Mouse (Mus musculus): ENCODE measurements at regions not wholly inside any gene's neighbourhood (a gene's known extent, or its start where the extent isn't known, plus 50 kb on each side); places are given as distances from the start of the nearest gene placed in this dataset.

DNA sequence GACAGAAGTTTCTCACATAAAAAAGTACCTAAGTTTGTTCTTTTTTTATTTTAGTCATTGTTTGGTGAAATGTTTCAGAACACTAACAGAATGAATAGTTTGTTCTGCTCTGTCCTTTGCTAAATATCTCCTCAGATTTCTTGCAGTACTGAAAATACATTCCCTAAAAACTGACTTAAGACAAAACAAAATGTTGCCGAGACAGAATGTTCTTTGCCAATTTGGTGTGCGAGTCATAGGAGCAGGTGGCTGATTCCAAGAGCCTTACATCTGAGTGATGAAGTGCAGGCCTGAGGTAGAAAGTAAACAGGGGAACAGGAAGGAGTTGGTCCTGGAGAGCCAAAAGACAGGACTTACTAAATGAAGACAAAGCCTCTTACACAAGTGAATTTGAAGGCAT is 919.0 kb upstream of the Cited2 start:
- WGBS, result 83% methylated on average over 2 of the region's 2 CpGs

DNA sequence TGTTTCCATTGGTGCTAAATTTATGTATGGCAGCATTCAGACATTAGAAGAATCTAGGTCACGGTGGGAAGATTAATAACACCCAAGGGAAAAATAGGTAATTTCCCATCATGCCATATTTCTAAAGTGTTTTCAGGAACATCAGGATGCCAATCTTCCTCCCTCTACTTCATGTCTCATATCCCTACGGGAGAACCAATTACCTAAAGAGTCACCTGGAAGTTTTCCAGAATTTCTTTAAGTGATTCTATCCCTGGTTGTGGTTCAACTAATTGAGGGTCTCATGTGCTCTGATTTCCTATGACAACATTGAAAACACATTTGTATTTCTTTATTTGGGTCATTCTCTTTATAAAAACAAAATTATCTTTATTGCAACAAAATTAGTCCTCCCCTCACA is 912.3 kb upstream of the Cited2 start:
- no peaks in the 10 kb centered on the region for H3K4me1 ChIP-seq (replicated peaks)
- 85% methylated on average over 2 of the region's 2 CpGs for WGBS

More for the DNA sequence above, 919.0 kb upstream of the Cited2 start:
- H3K27me3 ChIP-seq, result no peaks in the 10 kb centered on the region
- no peak overlapping the region for H3K4me2 ChIP-seq (replicated peaks)
- H3K9ac ChIP-seq (replicated peaks), result no peak overlapping the region
- H3K27ac ChIP-seq, result no peak overlapping the region
- H3K9me3 ChIP-seq, result no peaks in the 10 kb centered on the region
- 0 out of 2 replicates have a peak, but pooled peaks cover 4% of the 10 kb centered on the region for H3K4me1 ChIP-seq (replicated peaks)
- H3K4me3 ChIP-seq (replicated peaks), result no peak overlapping the region
- no peaks in the 10 kb centered on the region for H3K36me3 ChIP-seq
- ATAC-seq, result no peak

DNA sequence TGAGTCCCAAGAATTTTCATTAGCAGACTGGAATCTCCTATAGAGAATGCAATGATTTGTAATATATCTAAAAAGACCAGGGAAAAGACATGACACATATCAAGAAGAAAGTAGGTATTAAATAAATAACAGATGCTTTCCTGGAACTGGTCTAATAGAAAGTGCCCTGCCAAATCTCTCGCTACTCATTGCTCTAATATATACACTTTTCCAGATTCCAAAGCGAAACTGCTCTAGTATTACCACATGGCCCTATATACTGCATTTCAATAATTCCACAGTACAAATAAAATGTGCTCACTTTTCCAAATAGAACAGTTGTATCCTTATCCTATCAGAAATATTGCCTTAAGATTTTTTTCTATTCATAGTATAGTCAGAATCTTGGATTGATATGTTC is 909.0 kb upstream of the Cited2 start:
- H3K4me1 ChIP-seq (replicated peaks), result no peaks in the 10 kb centered on the region
- no peak overlapping the region for H3K9ac ChIP-seq (replicated peaks)
- H3K27me3 ChIP-seq, result no peaks in the 10 kb centered on the region
- no peak overlapping the region for H3K4me3 ChIP-seq (replicated peaks)
- H3K9me3 ChIP-seq, result no peaks in the 10 kb centered on the region
- 97% methylated on average over 2 of the region's 2 CpGs for WGBS
- H3K27ac ChIP-seq, result no peak overlapping the region
- no peak overlapping the region for H3K4me2 ChIP-seq (replicated peaks)
- no peak for ATAC-seq
- no peaks in the 10 kb centered on the region for H3K36me3 ChIP-seq

More for the DNA sequence above, 912.3 kb upstream of the Cited2 start:
- Histone ChIP-seq H3K9me3 (no peaks in the 10 kb centered on the region), H3K36me3 (no peaks in the 10 kb centered on the region), H3K4me3 (replicated peaks) (no peak overlapping the region), H3K9ac (replicated peaks) (no peak overlapping the region), H3K27me3 (no peaks in the 10 kb centered on the region), H3K4me2 (replicated peaks) (no peak overlapping the region), H3K27ac (no peak overlapping the region)
- ATAC-seq, result no peak

DNA sequence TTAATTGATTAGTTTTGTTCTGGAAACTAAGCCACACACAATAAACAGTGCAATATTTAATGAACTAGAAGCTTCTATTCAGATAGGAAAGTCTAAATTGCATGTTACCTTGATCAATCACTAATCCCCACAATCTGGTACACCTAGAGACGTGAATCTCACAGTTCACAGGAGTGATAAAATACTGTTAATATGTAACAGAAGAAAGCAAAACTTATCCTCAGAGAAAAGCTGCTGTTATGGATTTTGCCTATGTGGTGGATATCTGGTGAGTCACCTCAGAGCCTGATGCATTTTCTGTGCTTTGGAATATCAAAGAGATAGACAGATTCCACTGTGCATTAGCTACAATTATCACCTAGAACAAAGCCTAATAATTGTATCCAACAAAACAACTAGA is 861.5 kb upstream of the Cited2 start:
- Histone ChIP-seq H3K9ac (replicated peaks) (no peak overlapping the region), H3K36me3 (no peaks in the 10 kb centered on the region), H3K27ac (no peak overlapping the region), H3K4me3 (replicated peaks) (no peak overlapping the region), H3K4me2 (replicated peaks) (no peak overlapping the region), H3K9me3 (no peaks in the 10 kb centered on the region), H3K27me3 (no peaks in the 10 kb centered on the region), H3K4me1 (replicated peaks) (no peaks in the 10 kb centered on the region)
- ATAC-seq, result no peak
- WGBS, result 78% methylated on average over 1 of the region's 1 CpGs

DNA sequence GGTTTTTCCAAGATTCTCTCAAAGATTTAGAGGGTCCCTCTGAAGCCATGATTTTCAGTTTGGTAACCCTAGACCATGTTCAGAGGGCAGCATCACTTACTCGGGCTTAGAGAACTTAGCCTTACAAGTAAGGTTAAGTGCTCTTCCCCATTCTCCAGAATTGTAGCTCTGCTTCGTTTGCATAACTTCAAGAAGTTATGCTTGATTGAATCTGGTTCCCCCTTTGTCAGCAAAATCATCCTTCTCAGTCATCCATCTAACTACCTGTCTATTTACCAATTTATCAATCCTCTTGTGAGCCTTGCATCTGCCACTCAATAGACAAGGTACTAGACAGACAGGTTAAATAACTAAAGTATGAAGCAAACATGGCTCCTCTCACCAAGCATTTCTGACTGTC is 856.1 kb upstream of the Cited2 start:
- Histone ChIP-seq H3K9ac (replicated peaks) (no peak overlapping the region), H3K4me2 (replicated peaks) (no peak overlapping the region), H3K4me3 (replicated peaks) (no peak overlapping the region), H3K36me3 (no peaks in the 10 kb centered on the region), H3K9me3 (no peaks in the 10 kb centered on the region), H3K27ac (no peak overlapping the region), H3K4me1 (replicated peaks) (no peaks in the 10 kb centered on the region), H3K27me3 (no peaks in the 10 kb centered on the region)
- no peak for ATAC-seq
- 79% methylated on average over 2 of the region's 2 CpGs for WGBS

DNA sequence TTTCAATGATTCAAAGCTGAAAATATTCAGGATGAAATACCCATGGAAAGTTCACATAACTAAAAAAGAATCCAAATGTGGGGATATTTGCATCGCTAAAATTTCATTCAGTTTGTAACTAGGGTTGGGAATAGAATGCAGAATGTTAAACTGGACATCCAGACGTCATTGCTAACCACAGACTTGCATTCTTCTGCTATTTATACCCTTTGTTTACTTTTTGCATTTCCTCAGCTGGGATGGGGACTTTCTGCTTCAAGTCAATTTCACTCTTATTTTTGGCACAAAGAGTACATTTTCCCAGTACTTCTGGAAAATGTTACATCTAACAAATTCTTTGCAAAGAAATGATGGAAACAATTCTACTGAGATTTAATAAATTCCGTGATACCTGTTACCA is 848.9 kb upstream of the Cited2 start:
- H3K9ac ChIP-seq (replicated peaks), result no peak overlapping the region
- H3K4me3 ChIP-seq (replicated peaks), result no peak overlapping the region
- whole genome bisulfite sequencing, result 76% methylated on average over 3 of the region's 3 CpGs
- no peaks in the 10 kb centered on the region for H3K36me3 ChIP-seq
- H3K4me1 ChIP-seq (replicated peaks), result no peaks in the 10 kb centered on the region
- H3K9me3 ChIP-seq, result no peaks in the 10 kb centered on the region
- no peak overlapping the region for H3K27ac ChIP-seq
- no peak for ATAC-seq
- no peaks in the 10 kb centered on the region for H3K27me3 ChIP-seq
- no peak overlapping the region for H3K4me2 ChIP-seq (replicated peaks)

DNA sequence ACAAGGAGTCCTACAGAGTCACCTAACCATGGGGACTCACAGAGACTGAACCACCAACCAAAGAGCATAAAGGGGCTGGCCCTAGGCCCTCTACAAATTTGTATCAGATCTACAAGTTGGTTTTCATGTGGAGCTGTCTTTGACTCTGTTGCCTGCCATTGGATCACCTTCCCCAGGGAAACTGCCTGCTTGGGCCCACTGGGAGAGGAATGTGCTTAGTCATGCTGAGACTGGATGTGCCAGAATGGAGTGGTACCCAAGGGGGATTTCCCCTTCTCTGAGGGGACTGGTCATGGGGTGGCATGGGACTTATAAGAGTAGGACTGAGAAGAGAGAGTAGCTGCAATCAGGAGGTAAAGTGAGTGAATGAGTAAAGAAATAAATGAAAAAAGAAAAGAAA is 844.8 kb upstream of the Cited2 start:
- H3K36me3 ChIP-seq, result no peaks in the 10 kb centered on the region
- no peak overlapping the region for H3K4me2 ChIP-seq (replicated peaks)
- H3K4me1 ChIP-seq (replicated peaks), result 0 out of 2 replicates have a peak, but pooled peaks cover 3% of the 10 kb centered on the region
- H3K4me3 ChIP-seq (replicated peaks), result no peak overlapping the region
- no peaks in the 10 kb centered on the region for H3K9me3 ChIP-seq
- H3K9ac ChIP-seq (replicated peaks), result no peak overlapping the region
- no peaks in the 10 kb centered on the region for H3K27me3 ChIP-seq
- no peak overlapping the region for H3K27ac ChIP-seq
- no peak for ATAC-seq

DNA sequence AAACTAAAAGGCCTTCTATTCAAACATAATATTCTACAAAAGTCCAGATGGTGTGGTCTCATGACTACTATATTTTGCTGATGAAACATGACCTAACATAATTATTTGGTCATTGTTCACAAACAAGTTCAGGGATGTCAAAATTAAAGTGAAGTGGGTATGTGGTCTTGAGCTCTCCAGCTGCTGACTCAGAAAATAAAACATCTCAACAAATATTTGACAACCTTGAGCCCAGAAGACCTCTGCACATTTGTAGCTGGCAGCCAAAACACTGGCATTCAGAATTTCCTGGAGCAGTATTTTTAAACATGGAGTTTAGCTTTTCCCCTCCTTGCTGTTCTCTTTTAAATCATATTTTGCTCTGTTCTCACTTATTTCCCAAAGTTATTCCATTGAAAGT is 829.7 kb upstream of the Cited2 start:
- Histone ChIP-seq H3K36me3 (no peaks in the 10 kb centered on the region), H3K4me2 (replicated peaks) (no peak overlapping the region), H3K27me3 (no peaks in the 10 kb centered on the region), H3K27ac (no peak overlapping the region), H3K4me1 (replicated peaks) (no peaks in the 10 kb centered on the region), H3K9ac (replicated peaks) (no peak overlapping the region), H3K4me3 (replicated peaks) (no peak overlapping the region), H3K9me3 (no peaks in the 10 kb centered on the region)
- ATAC-seq, result no peak

DNA sequence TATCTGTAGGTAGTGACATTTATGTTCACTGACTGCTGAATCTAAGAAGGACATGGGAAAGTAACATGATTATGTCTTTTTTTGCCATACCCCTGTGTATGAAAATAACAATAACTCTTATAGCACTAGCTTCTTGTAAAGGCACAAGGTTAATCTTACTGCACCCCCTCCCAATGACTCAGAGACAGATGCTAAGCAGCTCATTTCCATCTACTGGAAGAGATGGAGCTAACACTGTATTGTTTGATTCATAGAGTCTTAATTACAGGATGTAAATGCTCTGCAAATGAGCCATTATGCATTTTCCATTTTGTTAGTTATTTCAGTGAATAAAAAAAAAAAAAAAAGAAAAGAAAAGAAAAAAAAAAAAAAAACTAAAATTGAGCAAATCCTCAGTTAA is 827.7 kb upstream of the Cited2 start:
- H3K9ac ChIP-seq (replicated peaks), result no peak overlapping the region
- H3K4me1 ChIP-seq (replicated peaks), result no peaks in the 10 kb centered on the region
- H3K36me3 ChIP-seq, result no peaks in the 10 kb centered on the region
- H3K27me3 ChIP-seq, result no peaks in the 10 kb centered on the region
- no peak overlapping the region for H3K27ac ChIP-seq
- ATAC-seq, result no peak
- no peak overlapping the region for H3K4me3 ChIP-seq (replicated peaks)
- H3K4me2 ChIP-seq (replicated peaks), result no peak overlapping the region
- no peaks in the 10 kb centered on the region for H3K9me3 ChIP-seq

DNA sequence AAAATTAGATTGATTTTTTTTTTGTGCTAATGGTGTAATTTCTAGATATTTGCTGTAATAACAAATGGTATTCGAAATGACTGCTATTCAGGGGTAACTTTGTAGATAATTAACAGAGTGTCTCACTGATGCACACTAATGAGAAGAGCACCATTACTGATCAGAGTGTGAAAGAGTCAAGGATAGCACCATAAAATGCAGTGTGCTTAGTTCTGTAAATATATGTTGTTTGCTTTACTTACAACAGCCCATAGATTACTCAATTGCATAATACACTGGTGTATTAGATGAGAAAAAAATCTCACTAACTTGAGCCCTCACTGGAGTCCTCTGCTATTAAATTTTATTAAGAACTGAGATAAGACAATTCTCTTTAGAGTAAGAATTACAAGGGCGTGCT is 800.1 kb upstream of the Cited2 start:
- no peaks in the 10 kb centered on the region for H3K36me3 ChIP-seq
- 85% methylated on average over 2 of the region's 2 CpGs for WGBS

DNA sequence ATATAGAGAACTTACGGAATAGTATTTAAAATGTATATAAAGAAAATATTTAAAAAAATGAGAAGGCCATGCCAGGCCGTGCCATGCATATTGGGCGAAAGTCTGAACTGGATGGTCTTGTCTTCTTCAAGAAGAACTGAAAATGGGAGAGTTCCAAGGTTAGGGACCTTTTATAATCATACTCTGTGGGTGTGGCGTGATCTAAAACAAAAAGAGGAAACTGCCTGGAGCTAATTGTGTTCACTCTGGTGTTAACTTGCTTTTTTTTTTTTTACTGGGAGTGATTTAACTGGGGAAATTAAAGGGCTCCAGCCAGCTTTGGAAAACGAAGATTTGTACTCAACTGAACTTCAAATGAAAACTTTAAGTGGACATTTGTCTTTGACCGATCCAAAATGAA is 799.2 kb upstream of the Cited2 start:
- H3K9me3 ChIP-seq, result no peaks in the 10 kb centered on the region
- H3K4me1 ChIP-seq (replicated peaks), result no peaks in the 10 kb centered on the region
- no peaks in the 10 kb centered on the region for H3K36me3 ChIP-seq
- H3K27me3 ChIP-seq, result no peaks in the 10 kb centered on the region
- no peak overlapping the region for H3K4me3 ChIP-seq (replicated peaks)
- ATAC-seq, result no peak
- H3K9ac ChIP-seq (replicated peaks), result no peak overlapping the region
- H3K4me2 ChIP-seq (replicated peaks), result no peak overlapping the region
- WGBS, result 84% methylated on average over 6 of the region's 6 CpGs
- no peak overlapping the region for H3K27ac ChIP-seq

More for the DNA sequence above, 800.1 kb upstream of the Cited2 start:
- no peak overlapping the region for H3K9ac ChIP-seq (replicated peaks)
- H3K9me3 ChIP-seq, result no peaks in the 10 kb centered on the region
- no peak for ATAC-seq
- H3K4me1 ChIP-seq (replicated peaks), result no peaks in the 10 kb centered on the region
- H3K4me2 ChIP-seq (replicated peaks), result no peak overlapping the region
- no peaks in the 10 kb centered on the region for H3K27me3 ChIP-seq
- no peak overlapping the region for H3K27ac ChIP-seq
- no peak overlapping the region for H3K4me3 ChIP-seq (replicated peaks)

DNA sequence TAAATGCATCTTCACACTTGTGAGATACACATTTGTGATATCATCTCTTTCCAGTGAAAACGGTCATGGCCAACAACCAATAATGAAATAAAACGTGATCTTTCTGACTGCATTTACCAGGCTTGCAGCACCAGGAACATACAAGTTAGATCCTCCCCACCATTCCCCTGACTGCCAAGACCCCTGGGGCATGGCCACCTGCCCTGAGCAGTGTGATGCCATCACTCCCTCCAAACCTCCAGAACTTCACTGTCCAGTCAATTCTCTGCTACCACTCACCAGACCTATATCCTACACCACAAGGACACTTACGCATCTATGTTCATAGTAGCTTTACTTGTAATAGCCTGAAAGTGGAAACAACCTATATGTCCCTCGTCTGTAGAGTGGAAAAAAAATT is 785.3 kb upstream of the Cited2 start:
- H3K9me3 ChIP-seq, result no peaks in the 10 kb centered on the region
- H3K4me2 ChIP-seq (replicated peaks), result no peak overlapping the region
- H3K27me3 ChIP-seq, result no peaks in the 10 kb centered on the region
- no peak overlapping the region for H3K27ac ChIP-seq
- H3K4me3 ChIP-seq (replicated peaks), result no peak overlapping the region
- ATAC-seq, result no peak
- WGBS, result 92% methylated on average over 4 of the region's 4 CpGs
- no peak overlapping the region for H3K9ac ChIP-seq (replicated peaks)
- H3K4me1 ChIP-seq (replicated peaks), result no peaks in the 10 kb centered on the region
- H3K36me3 ChIP-seq, result no peaks in the 10 kb centered on the region

DNA sequence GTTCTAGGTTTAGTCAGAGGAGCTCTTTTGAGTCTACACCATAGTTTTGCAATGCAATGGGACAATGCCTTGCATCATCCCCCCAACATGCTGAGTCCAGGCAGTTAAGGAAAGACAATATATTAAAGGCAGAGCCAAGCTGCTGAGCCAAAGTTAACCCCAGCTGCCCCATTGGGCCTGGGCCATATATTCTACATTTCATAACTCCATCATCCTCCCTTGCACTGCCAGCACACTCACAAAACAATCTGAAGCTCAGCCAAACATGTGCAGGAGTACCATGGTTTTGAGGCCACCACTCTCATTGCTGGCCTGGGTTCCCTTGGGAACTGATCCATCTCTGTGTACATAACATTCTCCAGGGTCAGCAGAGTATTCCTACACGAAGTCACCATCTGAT is 771.4 kb upstream of the Cited2 start:
- H3K9ac ChIP-seq (replicated peaks), result no peak overlapping the region
- 78% methylated on average over 1 of the region's 1 CpGs for WGBS
- H3K27me3 ChIP-seq, result no peaks in the 10 kb centered on the region
- H3K4me2 ChIP-seq (replicated peaks), result no peak overlapping the region
- H3K4me1 ChIP-seq (replicated peaks), result peaks cover 5% of the 10 kb centered on the region; the same call in 1 of the 2 replicates
- no peaks in the 10 kb centered on the region for H3K36me3 ChIP-seq
- no peaks in the 10 kb centered on the region for H3K9me3 ChIP-seq
- ATAC-seq, result no peak
- no peak overlapping the region for H3K4me3 ChIP-seq (replicated peaks)
- no peak overlapping the region for H3K27ac ChIP-seq
